Mouse (Mus musculus) spleen, adult 18-20 months (tissue): ENCODE data around the gene Arhgef19.

Experiments
- DNase-seq, 2 experiments: peaks; one replicate each; pipeline ENCODE4 v3.0.0; 2022; ENCODE audit warnings: mixed read lengths in 2 of 2

The Arhgef19 gene

DNA sequence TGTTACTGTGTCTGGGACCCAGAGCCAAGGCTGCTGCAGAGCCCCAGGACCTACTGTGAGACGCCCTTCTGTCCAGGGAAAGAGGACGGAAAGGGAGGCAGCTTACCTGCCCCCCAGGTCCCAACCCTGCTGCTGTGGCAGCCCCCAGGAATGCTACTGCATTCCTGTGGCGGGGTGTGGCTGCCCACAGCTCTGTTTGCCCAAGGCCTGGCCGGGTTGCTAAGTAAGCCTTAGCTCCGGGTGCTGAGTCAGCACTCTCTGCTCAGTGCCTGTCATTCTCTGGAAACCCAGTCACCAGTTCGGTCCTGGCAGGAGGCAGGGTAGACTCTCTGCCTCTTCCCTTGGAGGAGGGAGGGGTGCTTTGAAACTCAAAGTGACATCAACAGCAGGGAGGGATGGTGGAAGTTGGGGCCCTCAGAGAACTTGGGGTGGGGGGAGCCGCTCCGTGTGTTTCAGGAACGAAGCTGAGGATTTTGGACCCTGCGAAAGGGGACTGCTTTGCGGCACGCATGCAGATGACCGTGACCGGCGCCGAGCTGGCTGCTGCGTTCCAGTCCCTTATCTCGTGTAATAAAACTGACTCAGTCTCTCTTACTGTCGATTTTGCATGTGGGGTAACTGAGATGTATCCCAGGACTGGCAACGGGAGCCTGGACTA is 47.7 kb downstream of the Arhgef19 start:
- no peak for DNase-seq

DNA sequence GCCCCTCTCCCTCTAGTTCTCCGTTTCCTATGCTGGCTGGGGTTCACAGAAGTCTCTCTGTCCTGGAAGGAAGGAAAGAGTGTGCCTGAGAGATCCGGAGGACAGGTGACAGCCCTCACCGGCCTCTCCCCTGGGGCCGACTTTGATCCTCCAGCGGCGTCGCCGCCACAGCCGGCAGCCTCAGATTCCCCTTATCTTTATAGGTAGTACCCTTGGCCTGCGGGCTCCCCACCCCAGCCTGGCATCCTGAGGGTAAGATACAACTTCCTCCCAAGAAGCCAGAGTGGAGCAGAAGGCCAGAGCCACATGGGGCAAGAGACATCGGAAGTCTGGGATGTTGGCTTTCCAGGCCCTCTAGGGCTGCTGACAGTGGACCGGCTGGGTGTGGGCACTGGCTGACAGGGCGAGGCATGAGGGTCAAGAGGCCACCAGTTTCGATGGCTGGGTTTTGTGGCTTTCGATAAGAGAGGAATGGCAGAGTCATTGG is 48.3 kb downstream of the Arhgef19 start:
- no peak for DNase-seq

GRCm38 (mm10) chr4:141288152-141288551 is 48.9 kb downstream of the Arhgef19 start:
- DNase-seq, result no peak

- DNase-seq, result no peak
Measured at GRCm38 (mm10) chr4:141291571-141292375, 52.5 kb downstream of the Arhgef19 start.

DNA sequence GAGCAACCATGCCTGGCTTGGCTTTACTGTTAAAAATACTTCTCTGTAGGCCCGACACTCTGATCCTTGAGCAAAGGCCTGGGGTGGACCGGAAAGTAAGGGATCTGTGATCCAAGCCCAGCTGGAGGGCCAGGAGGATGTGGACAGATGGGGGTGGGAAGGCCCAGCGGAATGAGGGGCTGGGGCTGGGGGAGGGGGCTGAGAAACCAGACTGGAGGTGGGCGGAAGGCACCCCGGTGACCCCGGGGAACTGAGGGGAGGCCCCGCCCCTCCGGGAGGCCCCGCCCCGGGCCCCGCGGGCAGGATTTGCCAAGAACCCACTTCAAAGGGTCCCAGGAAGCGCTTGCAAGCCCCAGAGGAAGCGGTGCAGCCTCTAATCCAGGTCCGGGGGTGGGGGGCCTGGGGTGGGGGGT is 56.5 kb downstream of the Arhgef19 start:
- DNase-seq, result no peak

- no peak for DNase-seq
Measured at GRCm38 (mm10) chr4:141297934-141298333, 58.6 kb downstream of the Arhgef19 start.

DNA sequence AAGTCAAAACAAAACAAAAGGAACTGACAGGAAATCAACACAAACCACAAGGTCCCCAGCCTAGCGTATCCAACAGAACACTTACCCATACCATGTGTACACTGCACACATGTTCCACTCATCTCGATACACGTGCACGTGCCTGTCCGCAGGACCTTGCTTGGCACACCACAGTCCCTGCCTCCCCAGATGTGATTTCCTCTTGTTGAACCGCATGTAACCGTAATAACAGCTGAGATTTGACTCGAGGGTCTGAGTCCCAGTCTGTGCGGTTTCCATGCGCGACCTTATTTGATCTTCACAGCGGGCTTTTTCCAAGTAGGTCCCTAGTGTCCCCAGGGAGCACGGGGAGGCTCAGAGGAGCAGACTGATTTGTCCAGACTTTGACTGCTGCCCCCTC is 60.1 kb downstream of the Arhgef19 start:
- no peak for DNase-seq

DNA sequence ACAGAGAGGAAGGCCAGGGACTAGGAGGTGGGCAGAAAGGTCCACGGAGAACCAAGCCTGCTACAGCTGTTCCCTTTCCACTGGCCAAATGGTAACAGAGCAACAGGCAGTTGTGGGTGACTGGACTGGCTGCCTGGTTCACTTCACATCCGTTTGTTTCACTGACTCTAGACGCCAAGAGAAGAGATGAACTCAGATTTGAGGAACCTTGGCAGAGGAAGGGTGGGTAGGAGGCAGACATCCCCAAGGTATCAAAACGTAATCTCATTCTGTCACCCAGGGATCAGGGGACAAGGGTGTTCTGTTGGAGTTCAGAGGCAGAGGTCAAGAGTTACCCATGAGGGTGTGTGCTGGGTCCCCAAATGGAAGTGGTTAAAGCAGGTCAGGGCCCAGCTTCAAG is 60.9 kb downstream of the Arhgef19 start:
- DNase-seq, result no peak

- peak; percentile 49 to 69 for DNase-seq
Measured at GRCm38 (mm10) chr4:141301116-141301553, 61.8 kb downstream of the Arhgef19 start, which contains the start of gene Epha2. TSS of gene Epha2 (plus strand) at chr4:141301240.

DNA sequence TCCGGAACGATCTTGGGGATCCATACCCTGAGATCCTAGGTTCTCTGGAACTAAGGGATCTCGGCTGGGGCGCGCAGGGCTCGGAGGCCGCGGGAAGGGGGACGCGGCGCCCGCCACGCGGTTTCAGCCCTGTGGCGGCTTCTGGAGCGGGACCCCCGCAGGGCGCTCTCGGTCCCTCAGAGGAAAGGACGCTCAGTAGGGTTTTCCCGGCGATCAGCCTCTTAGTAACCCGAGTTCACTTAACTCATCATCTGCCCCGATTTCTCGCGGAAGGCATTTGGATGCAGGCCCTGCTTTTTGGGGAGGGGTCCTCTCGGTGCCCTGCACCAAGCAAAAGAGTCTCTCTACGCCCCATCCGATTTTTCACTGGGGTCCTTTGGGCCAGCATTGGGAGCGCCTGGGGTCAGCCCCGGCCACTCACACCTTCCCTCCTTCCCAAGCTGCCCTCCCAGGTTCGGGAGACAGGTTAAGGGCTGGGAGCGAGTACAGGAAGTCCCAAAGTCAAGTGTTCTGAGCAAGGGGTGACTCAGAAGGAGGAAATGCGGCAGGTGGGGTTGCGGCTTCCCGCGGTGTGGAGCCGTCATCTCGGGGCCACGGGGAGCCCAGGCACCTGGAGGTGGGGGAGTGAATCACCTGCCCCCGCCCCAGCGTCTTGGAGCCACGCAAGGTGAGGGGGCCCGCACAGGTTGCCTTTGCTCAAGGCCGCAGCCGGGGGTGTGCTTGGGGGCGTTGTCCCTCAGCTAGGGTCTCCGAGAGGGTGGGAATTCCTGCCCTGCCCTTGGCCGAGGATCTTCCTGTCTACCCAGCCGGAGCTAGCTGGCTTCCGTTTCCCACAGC is 62.5 kb downstream of the Arhgef19 start:
- DNase-seq, result no peak

GRCm38 (mm10) chr4:141302428-141303401 is 63.4 kb downstream of the Arhgef19 start:
- no peak for DNase-seq

DNA sequence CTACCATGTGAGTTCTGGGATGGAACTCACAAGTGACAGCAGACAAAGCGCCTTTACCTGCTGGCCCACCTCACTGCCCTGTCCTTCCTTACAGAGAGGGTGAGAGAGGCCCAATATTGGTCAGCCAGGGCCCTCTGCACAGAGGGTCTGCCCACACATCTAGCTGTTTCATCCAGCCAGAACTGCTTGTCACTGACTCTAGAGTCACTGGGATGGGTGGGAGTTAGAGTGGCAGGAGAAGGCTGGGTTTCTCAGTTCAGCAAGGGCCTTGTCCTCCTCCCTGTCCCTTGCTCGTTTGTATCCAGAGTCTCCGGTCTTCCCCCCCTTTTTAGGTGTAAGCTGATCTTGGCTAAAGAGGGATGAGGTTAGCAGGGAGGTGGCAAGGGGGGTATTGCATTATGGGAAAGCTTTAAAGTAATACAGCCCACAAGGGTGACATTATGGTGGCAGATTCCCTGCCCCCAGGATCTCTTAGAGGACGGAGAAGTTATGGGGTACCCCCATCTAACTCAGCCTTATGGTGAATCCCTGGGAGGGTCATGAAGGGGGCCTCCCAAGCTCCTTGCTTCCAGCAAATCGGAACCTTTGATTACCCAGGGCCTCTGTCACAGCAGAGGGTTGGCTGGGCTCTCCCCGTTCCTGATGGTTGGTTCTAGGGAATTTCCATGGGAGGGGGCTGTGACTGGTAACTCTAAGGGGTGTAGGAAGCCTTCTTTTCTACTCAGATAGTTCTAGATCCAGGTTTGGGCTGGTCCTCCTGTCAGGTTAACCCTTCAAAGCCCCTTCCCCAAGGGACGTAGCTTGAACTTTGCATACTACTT is 64.3 kb downstream of the Arhgef19 start:
- DNase-seq, result no peak

GRCm38 (mm10) chr4:141304223-141304611 is 64.9 kb downstream of the Arhgef19 start:
- no peak for DNase-seq

DNA sequence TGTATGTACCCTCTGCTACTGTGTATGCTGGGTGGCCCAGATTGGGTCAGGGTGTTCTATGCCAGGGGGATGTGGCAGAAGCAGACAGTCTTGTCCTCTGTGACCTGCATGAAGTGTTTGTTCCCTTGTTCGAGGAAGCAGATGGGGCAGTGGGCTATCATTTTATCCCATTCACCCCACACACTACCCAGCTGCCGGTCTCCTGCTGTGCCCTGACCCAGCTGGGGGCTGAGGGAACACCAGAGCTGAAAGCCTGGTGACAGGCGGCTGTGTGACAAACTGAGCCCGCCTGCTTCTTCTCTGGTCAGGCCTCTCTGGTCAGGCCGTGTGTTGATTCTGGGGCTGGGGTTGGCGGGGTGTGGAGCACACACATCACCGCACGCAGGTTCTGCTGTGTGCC is 66.8 kb downstream of the Arhgef19 start:
- no peak for DNase-seq
